Mouse (Mus musculus): Measurements from ENCODE around the gene Spp2. TPM values are rescaled to one million over a fixed set of nuclear protein-coding genes. Genes with fewer than 3 reads are reported as not detected.

The Spp2 gene
- total RNA-seq, 2 experiments from 2014 or later = 42.3 to 106 TPM

DNA sequence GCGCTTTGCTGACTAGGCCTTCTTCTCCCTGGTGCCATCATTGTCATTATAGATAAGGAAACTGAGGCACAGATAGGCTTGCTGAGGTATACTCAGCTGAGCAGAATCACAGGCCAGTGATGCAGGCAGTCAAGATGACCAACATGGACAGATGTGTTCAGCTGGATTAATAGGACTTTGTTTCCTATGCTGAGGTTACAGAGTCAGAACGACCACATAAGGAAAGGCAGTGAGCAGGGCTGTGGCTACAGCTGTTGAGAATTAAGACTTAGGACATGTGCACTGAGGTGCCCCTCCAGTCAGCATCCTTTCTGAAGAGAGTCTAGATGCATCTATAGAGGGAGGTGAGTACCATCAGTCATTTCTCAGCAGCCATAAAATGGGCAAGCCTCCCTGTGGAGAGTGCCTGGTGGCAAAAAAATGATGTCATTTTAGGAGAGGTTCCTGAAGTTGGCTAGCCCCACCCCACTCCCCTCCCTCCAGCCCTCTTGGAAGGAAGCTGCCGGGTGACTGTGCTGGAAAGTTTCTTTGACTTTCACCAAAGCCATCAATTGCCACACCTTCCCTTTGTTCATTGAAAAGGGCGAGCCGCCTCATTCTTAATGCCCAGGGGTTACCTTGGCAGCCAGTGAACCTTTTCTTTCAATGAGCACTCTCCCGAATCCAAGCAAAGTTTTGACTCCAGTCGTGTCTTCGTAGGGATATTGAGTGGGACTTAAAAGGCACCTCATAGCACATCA, 59.7 kb downstream of the Spp2 start:
- DNase-seq = no peak

DNA sequence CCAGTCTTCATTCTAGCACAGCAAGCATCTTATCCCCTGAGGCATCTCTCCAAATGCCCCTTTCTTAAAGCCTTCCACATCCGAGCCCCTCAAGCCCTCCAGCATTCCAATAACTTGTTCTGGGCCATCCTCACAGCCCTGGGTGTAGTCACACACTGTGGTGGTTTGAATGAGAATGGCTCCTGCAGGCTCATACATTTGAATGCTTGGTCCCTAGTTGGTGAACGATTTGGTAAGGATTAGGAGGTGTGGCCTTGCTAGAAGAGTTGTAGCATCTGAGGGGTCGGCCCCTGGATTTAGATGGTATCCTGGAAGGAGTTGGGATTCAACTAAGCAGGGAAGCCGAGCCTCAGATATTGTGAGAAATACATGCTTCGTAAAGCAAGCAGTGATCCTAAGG, 61.1 kb downstream of the Spp2 start:
- no peak for DNase-seq

DNA sequence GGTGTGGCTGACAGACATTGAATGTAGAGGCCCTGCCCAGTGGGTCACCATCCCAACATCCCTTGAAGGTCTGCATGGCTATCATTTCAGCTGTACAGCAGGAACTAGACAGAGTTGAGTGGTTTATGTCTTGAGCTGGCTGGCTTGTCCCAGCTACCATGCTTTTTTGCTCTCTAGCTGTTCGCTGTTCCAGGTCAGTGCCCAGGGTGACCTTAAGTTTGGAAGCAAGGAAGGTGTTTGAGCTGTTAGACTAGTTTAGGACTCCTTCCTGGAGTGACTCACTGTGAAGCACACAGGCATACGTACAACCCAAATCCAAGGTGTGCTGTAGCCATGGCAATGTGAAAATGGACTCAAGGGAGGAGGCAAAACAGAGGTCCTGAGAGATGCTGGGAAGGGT, 61.6 kb downstream of the Spp2 start:
- DNase-seq = no peak

GRCm38 (mm10) chr1:88469746-88470145, 63.0 kb downstream of the Spp2 start:
- DNase-seq = peak; percentile 18

- DNase-seq = no peak
Observed at GRCm38 (mm10) chr1:88472258-88472657, 65.5 kb downstream of the Spp2 start.

- no peak for DNase-seq
Observed at GRCm38 (mm10) chr1:88473899-88474298, 67.1 kb downstream of the Spp2 start.

DNA sequence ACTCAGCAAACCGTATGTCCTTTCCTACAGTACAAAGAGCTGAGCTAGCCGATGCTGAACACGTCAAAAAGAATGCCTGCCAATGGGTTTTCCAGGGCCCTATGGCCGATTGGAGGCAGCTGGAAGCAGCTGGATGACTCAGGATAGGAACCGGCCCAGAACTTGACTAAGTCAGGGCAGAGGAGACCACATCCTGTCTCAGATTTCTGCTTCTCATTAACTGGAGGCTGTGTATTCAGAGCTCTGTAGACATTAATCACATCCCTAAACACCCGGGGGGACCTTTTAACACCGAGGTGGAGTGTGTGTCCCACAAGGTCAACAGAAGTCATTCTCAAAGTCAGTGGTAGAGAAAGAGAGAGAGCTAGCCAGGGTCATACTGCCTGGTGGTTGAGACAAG, 67.8 kb downstream of the Spp2 start:
- DNase-seq = peak; percentile 53

DNA sequence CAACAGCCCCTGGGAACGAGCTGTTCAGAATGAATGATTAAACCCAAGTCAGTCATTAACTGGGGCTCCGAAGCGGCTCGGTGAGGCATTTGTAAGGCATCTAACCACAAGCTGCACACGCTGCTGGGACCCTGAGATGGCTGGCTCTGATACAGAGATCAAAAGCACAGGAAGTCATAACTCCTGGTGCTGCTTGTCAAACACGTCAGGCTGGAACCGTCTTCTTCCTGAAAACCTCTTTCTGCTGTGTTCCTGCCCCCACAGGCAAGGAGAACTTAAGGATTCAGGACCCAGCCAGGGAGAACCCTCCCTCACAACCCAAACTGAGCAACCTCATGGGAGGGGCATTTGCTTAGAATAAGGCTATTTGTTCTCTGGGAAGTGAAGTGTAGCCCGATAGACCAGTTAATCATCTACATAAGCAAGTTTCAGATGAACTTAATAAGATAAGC, 68.8 kb downstream of the Spp2 start:
- DNase-seq = peak; percentile 54

Other genes starting within 250 kb of the Spp2 start
- gene Ugt1a5, start 240.9 kb upstream of the Spp2 start, total RNA-seq (2021) = under 1 TPM; 0.48 to 0.61 TPM
- gene Ugt1a2, start 206.4 kb upstream of the Spp2 start, total RNA-seq (2021) = under 1 TPM; 0.18 to 0.61 TPM
- gene Dnajb3, start 201.2 kb upstream of the Spp2 start, total RNA-seq (2021) = 1 to 10 TPM; 3.0 to 3.9 TPM
- gene Ugt1a1, start 195.0 kb upstream of the Spp2 start, total RNA-seq (2021) = 100 to 1,000 TPM in 1 of 2 experiments, 10 to 100 TPM in 1; 40.3 to 102 TPM
- gene Mroh2a, start 180.0 kb upstream of the Spp2 start, total RNA-seq (2021) = 1 to 10 TPM in 1 of 2 experiments, under 1 TPM in 1; 0.67 to 1.3 TPM
- gene Hjurp, start 129.3 kb upstream of the Spp2 start, total RNA-seq (2021) = 10 to 100 TPM; 63.8 to 91.9 TPM
- gene Trpm8, start 129.3 kb upstream of the Spp2 start, total RNA-seq (2021) = not detected
- not detected for gene Glrp1, start 103.1 kb downstream of the Spp2 start, total RNA-seq (2021)

All from adrenal gland, postnatal 10 days (tissue).